Mouse (Mus musculus) megakaryocyte, embryonic 14.5 days (primary cell): Measurements from ENCODE around the gene Slc6a8. TPM values are rescaled to one million over a fixed set of nuclear protein-coding genes. Genes with fewer than 3 reads are reported as not detected.

Experiments
- H3K27me3 ChIP-seq: replicated peaks from 2 replicates; pipeline ENCODE3; 2012; ENCODE audit warnings: inconsistent platforms
- H3K36me3 ChIP-seq: replicated peaks from 2 replicates; pipeline ENCODE3; 2012; ENCODE audit warnings: low read length, inconsistent platforms, mixed read lengths
- H3K4me1 ChIP-seq: 2 replicates; pipeline ENCODE4 v1.6.1; 2012; ENCODE audit warnings: inconsistent platforms
- H3K4me3 ChIP-seq: replicated peaks from 2 replicates; pipeline ENCODE3; 2012; ENCODE audit warnings: moderate library complexity, mild to moderate bottlenecking, inconsistent platforms
- H3K9me3 ChIP-seq: 2 replicates; pipeline ENCODE4 v1.6.1; 2012; ENCODE audit warnings: inconsistent platforms
- FLI1 ChIP-seq: IDR thresholded peaks from 2 replicates; pipeline ENCODE4 v1.6.1; 2012; ENCODE audit warnings: low read length, inconsistent platforms, mixed read lengths
- GATA1 ChIP-seq: IDR thresholded peaks from 3 replicates; pipeline ENCODE4 v1.6.1; 2012; ENCODE audit warnings: mixed read lengths, low read length, inconsistent platforms, borderline replicate concordance
- polyA plus RNA-seq: library from polyadenylated mRNA; stranded (reverse); fragments of >175 nt; gene quantifications from 2 replicates; pipeline ENCODE4 v1.2.3, GENCODE M21; 2012; ENCODE audit warnings: low replicate concordance; ENCODE audit not compliant: insufficient read depth

Gene Slc6a8
- 0.78 and 3.9 TPM in 2 replicates for polyA plus RNA-seq

- Histone ChIP-seq H3K27me3 (peaks cover 79% of the 10 kb centered on the region), H3K36me3 (no peaks in the 10 kb centered on the region), H3K4me3 (peak within 1 kb of the TSS; percentile 89), H3K4me1 (peaks cover 20% of the 10 kb centered on the region), H3K9me3 (peaks cover 8% of the 10 kb centered on the region; the same call in 1 of the 2 replicates)
- TF ChIP-seq FLI1 (no peak), GATA1 (no peak)
Observed at GRCm38 (mm10) chrX:73672879-73673618, at the start of gene Slc6a8. Gene Slc6a8, plus strand, starts transcription at chrX:73673150.

- H3K4me1 ChIP-seq: peaks cover 9% of the 10 kb centered on the region
- no peak overlapping the region for H3K4me3 ChIP-seq
- no peak for TF ChIP-seq GATA1
- no peak for TF ChIP-seq FLI1
- H3K9me3 ChIP-seq: no peaks in the 10 kb centered on the region
- no peaks in the 10 kb centered on the region for H3K36me3 ChIP-seq
- H3K27me3 ChIP-seq: peaks cover 65% of the 10 kb centered on the region
Observed at GRCm38 (mm10) chrX:73626981-73627380, 46.0 kb upstream of the Slc6a8 start.

- peaks cover 30% of the 10 kb centered on the region for H3K4me1 ChIP-seq
- H3K9me3 ChIP-seq: 0 out of 2 replicates have a peak, but pooled peaks cover 11% of the 10 kb centered on the region
- TF ChIP-seq FLI1: no peak
- TF ChIP-seq GATA1: no peak
- H3K27me3 ChIP-seq: peaks cover 98% of the 10 kb centered on the region
- H3K4me3 ChIP-seq: peak overlapping the region; percentile 50
- H3K36me3 ChIP-seq: no peaks in the 10 kb centered on the region
Observed at GRCm38 (mm10) chrX:73635425-73635824, 37.5 kb upstream of the Slc6a8 start.

GRCm38 (mm10) chrX:73637415-73637814 lies 35.5 kb upstream of the Slc6a8 start:
- TF ChIP-seq GATA1 (no peak), FLI1 (no peak)
- Histone ChIP-seq H3K4me3 (peak overlapping the region; percentile 23), H3K36me3 (no peaks in the 10 kb centered on the region), H3K27me3 (peaks cover 97% of the 10 kb centered on the region), H3K4me1 (peaks cover 26% of the 10 kb centered on the region), H3K9me3 (peaks cover 14% of the 10 kb centered on the region; the same call in 1 of the 2 replicates)

- Histone ChIP-seq H3K36me3 (no peaks in the 10 kb centered on the region), H3K4me1 (peaks cover 26% of the 10 kb centered on the region), H3K9me3 (peaks cover 14% of the 10 kb centered on the region; the same call in 1 of the 2 replicates), H3K4me3 (peak within 1 kb of the TSS; percentile 88), H3K27me3 (peaks cover 96% of the 10 kb centered on the region)
- TF ChIP-seq GATA1 (no peak), FLI1 (no peak)
Observed at GRCm38 (mm10) chrX:73639255-73639675, 33.7 kb upstream of the Slc6a8 start, which contains the start of gene Dusp9. Gene Dusp9, plus strand, starts transcription at chrX:73639419.

- Histone ChIP-seq H3K36me3 (no peaks in the 10 kb centered on the region), H3K27me3 (peaks cover 94% of the 10 kb centered on the region), H3K4me3 (peak overlapping the region; percentile 88), H3K4me1 (peaks cover 26% of the 10 kb centered on the region), H3K9me3 (peaks cover 14% of the 10 kb centered on the region; the same call in 1 of the 2 replicates)
- TF ChIP-seq GATA1 (no peak), FLI1 (no peak)
Observed at GRCm38 (mm10) chrX:73639901-73640469, 33.0 kb upstream of the Slc6a8 start.

GRCm38 (mm10) chrX:73645121-73645520 lies 27.8 kb upstream of the Slc6a8 start:
- peaks cover 6% of the 10 kb centered on the region; the same call in 1 of the 2 replicates for H3K9me3 ChIP-seq
- H3K36me3 ChIP-seq: no peaks in the 10 kb centered on the region
- H3K4me3 ChIP-seq: no peak overlapping the region
- TF ChIP-seq GATA1 (no peak), FLI1 (no peak)
- H3K27me3 ChIP-seq: peaks cover 48% of the 10 kb centered on the region
- peaks cover 2% of the 10 kb centered on the region; the same call in 1 of the 2 replicates for H3K4me1 ChIP-seq

- Histone ChIP-seq H3K36me3 (no peaks in the 10 kb centered on the region), H3K4me3 (no peak overlapping the region), H3K27me3 (peaks cover 22% of the 10 kb centered on the region), H3K9me3 (no peaks in the 10 kb centered on the region; the same call in 1 of the 2 replicates), H3K4me1 (0 out of 2 replicates have a peak, but pooled peaks cover 4% of the 10 kb centered on the region)
- TF ChIP-seq GATA1 (no peak), FLI1 (no peak)
Observed at GRCm38 (mm10) chrX:73650869-73651268, 22.1 kb upstream of the Slc6a8 start.

- no peak for TF ChIP-seq FLI1
- no peak for TF ChIP-seq GATA1
- Histone ChIP-seq H3K9me3 (no peaks in the 10 kb centered on the region; the same call in 1 of the 2 replicates), H3K4me1 (0 out of 2 replicates have a peak, but pooled peaks cover 6% of the 10 kb centered on the region), H3K27me3 (peaks cover 39% of the 10 kb centered on the region), H3K4me3 (no peak overlapping the region), H3K36me3 (no peaks in the 10 kb centered on the region)
Observed at GRCm38 (mm10) chrX:73653392-73653791, 19.6 kb upstream of the Slc6a8 start.
